Mouse (Mus musculus): ENCODE data around the gene Abcb9. TPM values are rescaled to one million over a fixed set of nuclear protein-coding genes. Genes with fewer than 3 reads are reported as not detected.

The Abcb9 gene
- polyA plus RNA-seq, 1 experiment, result 7.4 TPM

GRCm38 (mm10) chr5:124014791-124015251, 80.8 kb downstream of the Abcb9 start:
- TF ChIP-seq POLR2A (IDR thresholded peaks at IDR 0.05; ENCODE audit: borderline replicate concordance, control insufficient read depth, low read depth, low read length), result no peak
- Histone ChIP-seq H3K27ac (ENCODE audit: control insufficient read depth, insufficient read depth, low read depth, low read length, poor library complexity) (peak overlapping the region; percentile 65), H3K4me3 (replicated peaks; ENCODE audit: control insufficient read depth, low read depth, low read length) (peak overlapping the region; percentile 38), H3K4me1 (ENCODE audit: control insufficient read depth, insufficient read depth, low read length) (peaks cover 28% of the 10 kb centered on the region)
- 11% methylated on average over 11 of the region's 11 CpGs for WGBS

DNA sequence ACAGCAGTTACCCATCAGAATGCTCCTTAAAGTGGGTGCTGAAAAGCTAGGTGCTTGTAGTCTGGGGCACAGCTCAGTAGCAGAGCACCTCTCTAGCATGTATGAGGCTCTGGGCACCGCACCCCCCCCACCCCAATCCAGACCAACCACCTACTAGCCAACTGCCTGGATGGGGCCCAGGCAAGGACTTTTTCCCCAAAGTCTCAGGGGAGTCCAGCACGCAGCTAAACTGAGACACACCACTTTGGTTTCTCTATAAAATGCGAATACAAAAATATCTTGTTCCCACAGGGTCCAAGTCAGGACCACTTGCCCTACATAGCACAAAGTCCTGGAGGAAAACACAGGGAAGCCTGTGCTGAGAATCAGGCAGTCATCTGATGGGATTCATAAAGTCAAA, 81.4 kb downstream of the Abcb9 start:
- no peak overlapping the region for H3K4me3 ChIP-seq (replicated peaks; ENCODE audit: control insufficient read depth, low read depth, low read length)
- H3K27ac ChIP-seq (ENCODE audit: control insufficient read depth, insufficient read depth, low read depth, low read length, poor library complexity), result 0 out of 2 replicates have a peak overlapping the region, but pooled peaks have one; percentile 8
- TF ChIP-seq POLR2A (IDR thresholded peaks at IDR 0.05; ENCODE audit: borderline replicate concordance, control insufficient read depth, low read depth, low read length), result no peak
- no peak for TF ChIP-seq CTCF (IDR thresholded peaks at IDR 0.05; ENCODE audit: control insufficient read depth, insufficient read depth, low read length)
- WGBS, result 71% methylated on average over 3 of the region's 3 CpGs
- H3K4me1 ChIP-seq (ENCODE audit: control insufficient read depth, insufficient read depth, low read length), result peaks cover 24% of the 10 kb centered on the region

DNA sequence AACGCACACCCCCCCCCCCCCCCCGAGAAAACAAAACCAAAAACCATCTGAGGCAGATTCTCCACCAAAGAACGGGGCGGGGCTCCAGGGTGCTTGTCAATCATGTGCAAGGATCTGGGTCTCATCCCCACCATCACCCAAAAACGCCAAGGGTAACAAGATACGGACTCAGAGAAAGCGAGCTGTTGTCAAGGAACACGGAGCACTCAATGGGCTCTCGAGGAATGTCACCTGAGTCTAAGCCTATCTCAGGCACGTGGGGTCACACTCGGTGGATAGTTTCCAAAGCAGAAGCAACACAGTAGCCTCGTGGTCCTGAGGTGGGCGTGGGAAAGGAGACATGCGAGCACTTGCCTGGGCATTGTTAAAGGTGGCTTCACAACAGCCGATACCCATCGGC, 81.9 kb downstream of the Abcb9 start:
- Histone ChIP-seq H3K4me1 (ENCODE audit: control insufficient read depth, insufficient read depth, low read length) (peaks cover 22% of the 10 kb centered on the region), H3K4me3 (replicated peaks; ENCODE audit: control insufficient read depth, low read depth, low read length) (no peak overlapping the region), H3K27ac (ENCODE audit: control insufficient read depth, insufficient read depth, low read depth, low read length, poor library complexity) (no peak overlapping the region)
- WGBS, result 64% methylated on average over 16 of the region's 16 CpGs
- TF ChIP-seq CTCF (IDR thresholded peaks at IDR 0.05; ENCODE audit: control insufficient read depth, insufficient read depth, low read length), result no peak
- TF ChIP-seq POLR2A (IDR thresholded peaks at IDR 0.05; ENCODE audit: borderline replicate concordance, control insufficient read depth, low read depth, low read length), result no peak

DNA sequence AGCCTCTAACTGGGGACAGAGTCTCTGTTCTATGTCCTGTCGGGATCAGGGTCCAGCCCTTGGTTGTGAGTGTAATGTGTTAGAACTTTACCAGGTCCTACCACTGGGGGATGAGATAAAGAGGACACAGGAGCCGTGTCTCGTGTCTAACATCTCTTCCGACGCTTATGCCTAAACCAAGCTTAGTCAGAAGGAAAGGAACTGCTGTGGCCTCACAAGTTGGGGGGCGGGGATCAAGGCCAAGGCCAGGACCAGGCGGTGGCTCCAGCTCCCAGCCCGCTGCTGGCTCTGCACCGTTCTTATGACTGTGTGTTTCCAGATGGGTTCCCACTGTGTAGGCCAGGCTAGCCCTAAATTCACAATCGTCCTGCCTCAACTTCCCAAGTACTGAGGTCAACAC, 82.7 kb downstream of the Abcb9 start:
- Histone ChIP-seq H3K4me3 (replicated peaks; ENCODE audit: control insufficient read depth, low read depth, low read length) (no peak overlapping the region), H3K4me1 (ENCODE audit: control insufficient read depth, insufficient read depth, low read length) (peaks cover 19% of the 10 kb centered on the region), H3K27ac (ENCODE audit: control insufficient read depth, insufficient read depth, low read depth, low read length, poor library complexity) (no peak overlapping the region)
- TF ChIP-seq POLR2A (IDR thresholded peaks at IDR 0.05; ENCODE audit: borderline replicate concordance, control insufficient read depth, low read depth, low read length), result no peak
- no peak for TF ChIP-seq CTCF (IDR thresholded peaks at IDR 0.05; ENCODE audit: control insufficient read depth, insufficient read depth, low read length)
- 61% methylated on average over 10 of the region's 10 CpGs for WGBS

DNA sequence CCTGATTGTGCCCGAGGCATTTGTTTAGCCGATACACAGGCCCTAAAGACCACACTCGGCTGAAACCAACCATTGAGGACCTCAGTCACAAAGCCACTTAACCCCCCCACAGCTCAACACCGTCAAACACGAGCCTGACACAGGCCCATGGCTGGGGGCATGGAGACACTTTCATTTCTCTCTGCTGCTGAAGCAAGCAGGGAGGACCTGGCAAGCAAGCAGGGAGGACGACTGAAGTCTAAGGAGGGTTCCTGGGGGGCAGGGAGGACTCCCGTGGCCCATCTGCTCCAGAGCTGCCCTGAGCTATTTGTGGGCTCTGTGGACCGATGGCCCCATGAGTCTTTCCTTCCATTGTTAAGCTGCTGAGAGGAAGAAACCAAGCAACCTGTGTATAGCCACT, 83.7 kb downstream of the Abcb9 start:
- Histone ChIP-seq H3K4me3 (replicated peaks; ENCODE audit: control insufficient read depth, low read depth, low read length) (no peak overlapping the region), H3K27ac (ENCODE audit: control insufficient read depth, insufficient read depth, low read depth, low read length, poor library complexity) (peak overlapping the region; percentile 68), H3K4me1 (ENCODE audit: control insufficient read depth, insufficient read depth, low read length) (peaks cover 16% of the 10 kb centered on the region)
- 12% methylated on average over 8 of the region's 8 CpGs for WGBS
- TF ChIP-seq CTCF (IDR thresholded peaks at IDR 0.05; ENCODE audit: control insufficient read depth, insufficient read depth, low read length) (no peak), POLR2A (IDR thresholded peaks at IDR 0.05; ENCODE audit: borderline replicate concordance, control insufficient read depth, low read depth, low read length) (no peak)

Other genes starting within 250 kb of the Abcb9 start
- 3.6 TPM in 1 of 2 replicates, not detected in the other for gene Hcar2, start 230.3 kb downstream of the Abcb9 start, polyA plus RNA-seq (2011; ENCODE audit: insufficient read depth, insufficient read length, low replicate concordance, missing spikeins)
- gene Hcar1, start 215.8 kb downstream of the Abcb9 start, polyA plus RNA-seq (2011; ENCODE audit: insufficient read depth, insufficient read length, low replicate concordance, missing spikeins), result not detected in 2 replicates
- gene Denr, start 188.6 kb downstream of the Abcb9 start, polyA plus RNA-seq (2011; ENCODE audit: insufficient read depth, insufficient read length, low replicate concordance, missing spikeins), result 28.4 and 41.1 TPM in 2 replicates
- 6.9 TPM in 1 of 2 replicates, not detected in the other for gene Gm43518, start 168.4 kb downstream of the Abcb9 start, polyA plus RNA-seq (2011; ENCODE audit: insufficient read depth, insufficient read length, low replicate concordance, missing spikeins)
- gene Ccdc62, start 165.1 kb downstream of the Abcb9 start, polyA plus RNA-seq (2011; ENCODE audit: insufficient read depth, insufficient read length, low replicate concordance, missing spikeins), result 6.0 and 10.6 TPM in 2 replicates
- gene Hip1r, start 122.2 kb downstream of the Abcb9 start, polyA plus RNA-seq (2011; ENCODE audit: insufficient read depth, insufficient read length, low replicate concordance, missing spikeins), result 25.5 and 53.6 TPM in 2 replicates
- 11.3 and 26.1 TPM in 2 replicates for gene Vps37b, start 63.5 kb downstream of the Abcb9 start, polyA plus RNA-seq (2011; ENCODE audit: insufficient read depth, insufficient read length, low replicate concordance, missing spikeins)
- 14.8 and 35.5 TPM in 2 replicates for gene Ogfod2, start 16.5 kb upstream of the Abcb9 start, polyA plus RNA-seq (2011; ENCODE audit: insufficient read depth, insufficient read length, low replicate concordance, missing spikeins)
- 72.3 and 112 TPM in 2 replicates for gene Arl6ip4, start 20.3 kb upstream of the Abcb9 start, polyA plus RNA-seq (2011; ENCODE audit: insufficient read depth, insufficient read length, low replicate concordance, missing spikeins)
- 10.8 and 11.6 TPM in 2 replicates for gene Pitpnm2, start 154.0 kb upstream of the Abcb9 start, polyA plus RNA-seq (2011; ENCODE audit: insufficient read depth, insufficient read length, low replicate concordance, missing spikeins)
- gene Mphosph9, start 232.2 kb upstream of the Abcb9 start, polyA plus RNA-seq (2011; ENCODE audit: insufficient read depth, insufficient read length, low replicate concordance, missing spikeins), result 7.1 and 10.3 TPM in 2 replicates
- gene 2810006K23Rik, start 232.3 kb upstream of the Abcb9 start, polyA plus RNA-seq (2011; ENCODE audit: insufficient read depth, insufficient read length, low replicate concordance, missing spikeins), result 3.1 and 6.3 TPM in 2 replicates